Mouse (Mus musculus): ENCODE measurements around the gene Elfn1. TPM values are rescaled to one million over a fixed set of nuclear protein-coding genes. Genes with fewer than 3 reads are reported as not detected.

Gene Elfn1
- not detected in 2 replicates for polyA plus RNA-seq (2012; ENCODE audit: insufficient read depth, insufficient read length, low replicate concordance, missing spikeins)

GRCm38 (mm10) chr5:139907714-139908242, at the start of gene Elfn1:
Gene Elfn1 (plus strand): TSS chr5:139907943.
- TF ChIP-seq POLR2A (IDR thresholded peaks at IDR 0.05; ENCODE audit: insufficient read depth, low read depth, low read length) (no peak), CTCF (IDR thresholded peaks at IDR 0.05; ENCODE audit: insufficient read depth, low read depth, low read length) (no peak)
- Histone ChIP-seq H3K4me1 (ENCODE audit: control insufficient read depth, insufficient read depth, low read length) (peaks cover 38% of the 10 kb centered on the region), H3K4me3 (ENCODE audit: insufficient read depth, low read depth, low read length) (peak within 1 kb of the TSS; percentile 66), H3K27ac (ENCODE audit: insufficient read depth, low read depth, low read length) (peak within 1 kb of the TSS; percentile 79)
- WGBS: 2% methylated on average over 33 of the region's 33 CpGs

- Histone ChIP-seq H3K4me1 (ENCODE audit: control insufficient read depth, insufficient read depth, low read length) (peaks cover 4% of the 10 kb centered on the region), H3K27ac (ENCODE audit: insufficient read depth, low read depth, low read length) (no peak overlapping the region), H3K4me3 (ENCODE audit: insufficient read depth, low read depth, low read length) (no peak overlapping the region)
- TF ChIP-seq POLR2A (IDR thresholded peaks at IDR 0.05; ENCODE audit: insufficient read depth, low read depth, low read length) (no peak), CTCF (IDR thresholded peaks at IDR 0.05; ENCODE audit: insufficient read depth, low read depth, low read length) (no peak)
- 35% methylated on average over 15 of the region's 15 CpGs for WGBS
Observed at GRCm38 (mm10) chr5:139860328-139861104, 47.2 kb upstream of the Elfn1 start.

DNA sequence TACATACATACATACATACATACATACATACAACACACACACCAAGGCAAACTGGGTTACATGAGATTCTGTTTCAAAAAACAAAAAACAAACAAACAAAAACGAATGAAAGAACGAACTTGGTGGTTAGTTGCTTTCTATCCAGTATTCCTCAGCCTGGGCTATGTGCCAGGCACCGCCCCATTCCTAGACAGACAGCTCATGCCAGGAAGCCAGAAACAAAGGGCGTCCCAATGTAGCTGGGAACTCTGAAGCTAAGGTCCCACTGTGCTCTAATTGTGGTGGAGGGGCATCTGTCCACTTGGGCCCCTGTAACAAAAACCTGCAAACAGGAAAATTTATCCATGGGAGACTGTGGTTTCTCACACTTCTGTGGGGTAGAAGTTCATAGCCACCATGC, 45.0 kb upstream of the Elfn1 start:
- Histone ChIP-seq H3K27ac (ENCODE audit: insufficient read depth, low read depth, low read length) (no peak overlapping the region), H3K4me3 (ENCODE audit: insufficient read depth, low read depth, low read length) (no peak overlapping the region), H3K4me1 (ENCODE audit: control insufficient read depth, insufficient read depth, low read length) (peaks cover 4% of the 10 kb centered on the region)
- no peak for TF ChIP-seq POLR2A (IDR thresholded peaks at IDR 0.05; ENCODE audit: insufficient read depth, low read depth, low read length)
- WGBS: 18% methylated on average over 4 of the region's 4 CpGs

DNA sequence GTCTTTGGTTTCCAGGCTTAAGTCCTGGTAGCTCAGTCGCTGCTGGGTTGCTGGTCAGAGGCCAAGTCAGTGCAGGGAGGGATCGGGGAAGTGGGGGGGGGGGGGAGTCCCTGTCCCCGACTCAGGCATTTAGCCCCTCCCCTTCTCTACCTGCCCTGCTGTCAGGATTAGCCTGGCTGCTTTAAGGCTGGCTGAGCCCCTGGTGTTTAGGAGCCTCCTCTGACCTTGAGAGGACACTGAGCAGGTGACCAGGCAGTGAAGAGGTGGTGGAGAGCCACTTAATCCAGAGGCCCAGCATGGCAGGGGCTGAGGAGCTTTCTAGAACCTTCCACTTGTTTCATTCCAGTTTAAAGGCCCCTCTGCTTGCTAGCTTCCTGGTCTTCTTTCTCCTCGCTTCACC, 36.9 kb upstream of the Elfn1 start:
- H3K4me3 ChIP-seq (ENCODE audit: insufficient read depth, low read depth, low read length): no peak overlapping the region
- no peaks in the 10 kb centered on the region for H3K4me1 ChIP-seq (ENCODE audit: control insufficient read depth, insufficient read depth, low read length)
- no peak for TF ChIP-seq POLR2A (IDR thresholded peaks at IDR 0.05; ENCODE audit: insufficient read depth, low read depth, low read length)
- no peak for TF ChIP-seq CTCF (IDR thresholded peaks at IDR 0.05; ENCODE audit: insufficient read depth, low read depth, low read length)
- H3K27ac ChIP-seq (ENCODE audit: insufficient read depth, low read depth, low read length): no peak overlapping the region
- WGBS: 48% methylated on average over 4 of the region's 4 CpGs

- WGBS: 94% methylated on average over 1 of the region's 1 CpGs
- TF ChIP-seq CTCF (IDR thresholded peaks at IDR 0.05; ENCODE audit: insufficient read depth, low read depth, low read length) (no peak), POLR2A (IDR thresholded peaks at IDR 0.05; ENCODE audit: insufficient read depth, low read depth, low read length) (no peak)
Observed at GRCm38 (mm10) chr5:139871526-139871925, 36.2 kb upstream of the Elfn1 start.

DNA sequence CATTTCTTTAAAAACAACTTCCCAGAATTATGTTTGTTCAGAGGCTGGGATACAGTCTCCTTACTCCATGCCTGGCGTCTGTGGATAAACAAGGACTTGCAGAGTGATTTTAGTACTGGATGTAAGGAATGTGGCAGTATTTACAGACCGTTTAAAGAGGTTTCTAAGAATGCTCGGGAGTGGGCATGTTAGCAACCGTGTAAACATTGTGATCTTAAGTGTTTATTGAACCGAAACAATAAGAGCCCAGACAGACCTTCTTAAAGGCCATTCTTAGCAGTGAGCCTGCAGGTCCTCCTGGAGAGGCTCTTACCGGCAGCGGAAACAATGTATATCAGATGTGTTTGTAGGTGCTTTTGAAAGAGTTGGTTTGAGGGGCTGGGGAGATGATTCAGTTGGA, 30.2 kb upstream of the Elfn1 start:
- TF ChIP-seq CTCF (IDR thresholded peaks at IDR 0.05; ENCODE audit: insufficient read depth, low read depth, low read length): no peak
- TF ChIP-seq POLR2A (IDR thresholded peaks at IDR 0.05; ENCODE audit: insufficient read depth, low read depth, low read length): no peak
- Histone ChIP-seq H3K27ac (ENCODE audit: insufficient read depth, low read depth, low read length) (no peak overlapping the region), H3K4me3 (ENCODE audit: insufficient read depth, low read depth, low read length) (no peak overlapping the region), H3K4me1 (ENCODE audit: control insufficient read depth, insufficient read depth, low read length) (no peaks in the 10 kb centered on the region)
- 65% methylated on average over 7 of the region's 7 CpGs for WGBS

More at GRCm38 (mm10) chr5:139871526-139871925, 36.2 kb upstream of the Elfn1 start:
- Histone ChIP-seq H3K4me1 (ENCODE audit: control insufficient read depth, insufficient read depth, low read length) (no peaks in the 10 kb centered on the region), H3K4me3 (ENCODE audit: insufficient read depth, low read depth, low read length) (no peak overlapping the region), H3K27ac (ENCODE audit: insufficient read depth, low read depth, low read length) (no peak overlapping the region)

GRCm38 (mm10) chr5:139879694-139880093, 28.0 kb upstream of the Elfn1 start:
- Histone ChIP-seq H3K27ac (ENCODE audit: insufficient read depth, low read depth, low read length) (no peak overlapping the region), H3K4me1 (ENCODE audit: control insufficient read depth, insufficient read depth, low read length) (no peaks in the 10 kb centered on the region), H3K4me3 (ENCODE audit: insufficient read depth, low read depth, low read length) (no peak overlapping the region)
- TF ChIP-seq POLR2A (IDR thresholded peaks at IDR 0.05; ENCODE audit: insufficient read depth, low read depth, low read length) (no peak), CTCF (IDR thresholded peaks at IDR 0.05; ENCODE audit: insufficient read depth, low read depth, low read length) (no peak)
- WGBS: 89% methylated on average over 5 of the region's 5 CpGs

DNA sequence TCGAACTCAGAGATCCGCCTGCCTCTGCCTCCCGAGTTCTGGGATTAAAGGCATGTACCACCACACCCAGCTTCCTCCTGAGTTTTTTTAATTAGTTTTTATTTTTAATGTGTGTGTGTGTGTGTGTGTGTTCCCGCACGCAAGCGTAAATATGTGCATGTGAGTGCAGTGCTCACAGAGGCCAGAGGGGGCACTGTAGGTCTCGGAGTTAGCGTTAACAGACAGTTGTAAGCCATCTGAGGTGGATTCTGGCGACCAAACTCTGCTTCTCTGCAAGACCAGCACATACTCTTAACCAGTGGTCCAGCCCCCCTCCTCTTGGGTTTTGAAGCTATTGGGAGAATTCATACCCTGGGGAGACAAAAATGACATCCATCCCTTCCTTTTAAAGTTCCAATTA, 26.6 kb upstream of the Elfn1 start:
- TF ChIP-seq CTCF (IDR thresholded peaks at IDR 0.05; ENCODE audit: insufficient read depth, low read depth, low read length): no peak
- no peak for TF ChIP-seq POLR2A (IDR thresholded peaks at IDR 0.05; ENCODE audit: insufficient read depth, low read depth, low read length)

GRCm38 (mm10) chr5:139888624-139889023, 19.1 kb upstream of the Elfn1 start:
- no peak overlapping the region for H3K27ac ChIP-seq (ENCODE audit: insufficient read depth, low read depth, low read length)
- peaks cover 11% of the 10 kb centered on the region; the same call in 1 of the 2 replicates for H3K4me1 ChIP-seq (ENCODE audit: control insufficient read depth, insufficient read depth, low read length)
- 23% methylated on average over 3 of the region's 3 CpGs for WGBS
- TF ChIP-seq POLR2A (IDR thresholded peaks at IDR 0.05; ENCODE audit: insufficient read depth, low read depth, low read length): no peak
- no peak for TF ChIP-seq CTCF (IDR thresholded peaks at IDR 0.05; ENCODE audit: insufficient read depth, low read depth, low read length)
- H3K4me3 ChIP-seq (ENCODE audit: insufficient read depth, low read depth, low read length): no peak overlapping the region

More for the DNA sequence above, 26.6 kb upstream of the Elfn1 start:
- WGBS: 95% methylated on average over 9 of the region's 9 CpGs
- Histone ChIP-seq H3K4me3 (ENCODE audit: insufficient read depth, low read depth, low read length) (no peak overlapping the region), H3K4me1 (ENCODE audit: control insufficient read depth, insufficient read depth, low read length) (no peaks in the 10 kb centered on the region), H3K27ac (ENCODE audit: insufficient read depth, low read depth, low read length) (no peak overlapping the region)

All from olfactory bulb, adult 2 months (tissue).